Comparison of ENCODE assay signal across 11 mouse cellular contexts in genomic region chr7:123982010-123982409, GRCm38 (mm10). TPM values are rescaled to one million over a fixed set of nuclear protein-coding genes. Genes with fewer than 3 reads are reported as not detected.
DNase-seq lines count a peak whose midpoint lies in the region; ATAC-seq and TF ChIP-seq lines count a peak whose summit lies in the region.
"Had no signal": no experiment of that assay in that cellular context is flagged by ENCODE, and none has a peak within 500 bp of the region (broad histone marks: within the 10 kb centered on the region; RNA-seq: fewer than 3 reads in every experiment).

No protein-coding gene starts in this region.

- H3K27ac ChIP-seq in gastrocnemius, adult 2 months: no peak overlapping the region
- no peak overlapping the region for H3K27ac ChIP-seq in limb, embryonic 13.5 days

- H3K9ac ChIP-seq in limb, embryonic 13.5 days: no peak overlapping the region

- WGBS in limb, embryonic 13.5 days: 3% methylated on average over 5 of the region's 5 CpGs

- H3K4me3 ChIP-seq in gastrocnemius, adult 2 months: peak overlapping the region; percentile 63
- H3K4me3 ChIP-seq in limb, embryonic 13.5 days: peak overlapping the region; percentile 65

- H3K36me3 ChIP-seq in limb, embryonic 13.5 days: no peaks in the 10 kb centered on the region

- TF ChIP-seq CTCF in gastrocnemius, adult 2 months (IDR thresholded peaks at IDR 0.05): no peak

- peaks cover 88% of the 10 kb centered on the region for H3K27me3 ChIP-seq in limb, embryonic 13.5 days

- H3K9me3 ChIP-seq in limb, embryonic 13.5 days: no peaks in the 10 kb centered on the region

- H3K4me1 ChIP-seq in limb, embryonic 13.5 days: peaks cover 17% of the 10 kb centered on the region

- ATAC-seq in limb, embryonic 13.5 days (ENCODE audit: low FRiP score, low read depth): no peak
- ATAC-seq in frontal cortex, adult (ENCODE audit: low TSS enrichment): no peak
- ATAC-seq in megakaryocyte, adult 5-6 weeks (ENCODE audit: poor library complexity, severe bottlenecking): no peak

- peak overlapping the region; percentile 98 for H3K4me2 ChIP-seq in limb, embryonic 13.5 days (replicated peaks)

- intact Hi-C loops in gastrocnemius, adult 2 months (cut with DNase I): no loop called here

- no peak for DNase-seq in gastrocnemius, adult 2 months
- no peak for DNase-seq in gastrocnemius, postnatal 4 days (ENCODE audit: low spot score in 2 of 2)
- peak; percentile 15 for DNase-seq in retina, embryonic 14.5 days (ENCODE audit: low spot score)
- no peak for DNase-seq in retina, postnatal 1 day
- DNase-seq in urinary bladder, adult 18-20 months (ENCODE audit: low spot score in 2 of 2): no peak
- DNase-seq: cerebellum, adult 9-10 months; gastrocnemius, postnatal 25 days had no signal

RNA-seq across cellular contexts. Expression of gene Hs3st4, which starts 0.7 kb away (rescaled TPM):
- not detected for total RNA-seq in gastrocnemius, adult 2 months (2021)
- under 1 TPM in 1 of 2 experiments, not detected in 1; 0.07 TPM for total RNA-seq in gastrocnemius, postnatal 4 days (2021)
- polyA plus RNA-seq in limb, embryonic 13.5 days (2015; fragmentation: Nextera tagmentation; extraction: Ambion mirVana): 0.56 and 0.83 TPM in 2 replicates
- total RNA-seq in megakaryocyte, adult 5-6 weeks (2015): not detected in 2 replicates
- total RNA-seq in megakaryocyte, adult 5-6 weeks (2017): not detected in 2 replicates
- total RNA-seq: gastrocnemius, postnatal 25 days; monocyte, adult 5-6 weeks had no signal
